Mouse (Mus musculus): ENCODE results near the gene Hmox1. TPM values are rescaled to one million over a fixed set of nuclear protein-coding genes. Genes with fewer than 3 reads are reported as not detected.

Gene Hmox1
- polyA plus RNA-seq, 1 experiment from 2014 or later: 11.6 TPM

- H3K4me1 ChIP-seq: no peaks in the 10 kb centered on the region
- H3K27me3 ChIP-seq (replicated peaks): no peaks in the 10 kb centered on the region
- H3K27ac ChIP-seq: no peak overlapping the region
- no peak overlapping the region for H3K9ac ChIP-seq
- no peak overlapping the region for H3K4me2 ChIP-seq
- H3K9me3 ChIP-seq: no peaks in the 10 kb centered on the region
- ATAC-seq (replicated peaks): no peak
- 86% methylated on average over 4 of the region's 4 CpGs for WGBS
- H3K4me3 ChIP-seq: no peak overlapping the region
- no peaks in the 10 kb centered on the region for H3K36me3 ChIP-seq (replicated peaks)
These were observed 9.5 kb downstream of the Hmox1 start for GRCm38 (mm10) chr8:75102956-75103355.

GRCm38 (mm10) chr8:75103376-75103878 lies 10.0 kb downstream of the Hmox1 start:
- ATAC-seq (replicated peaks): no peak
- Histone ChIP-seq H3K4me1 (peaks cover 4% of the 10 kb centered on the region; the same call in 1 of the 2 replicates), H3K9ac (no peak overlapping the region), H3K36me3 (replicated peaks) (no peaks in the 10 kb centered on the region), H3K4me3 (no peak overlapping the region), H3K9me3 (no peaks in the 10 kb centered on the region), H3K27ac (no peak overlapping the region), H3K4me2 (no peak overlapping the region), H3K27me3 (replicated peaks) (no peaks in the 10 kb centered on the region)
- WGBS: 35% methylated on average over 8 of the region's 8 CpGs

- peak overlapping the region; percentile 57 for H3K9ac ChIP-seq
- no peaks in the 10 kb centered on the region for H3K36me3 ChIP-seq (replicated peaks)
- H3K4me3 ChIP-seq: peak overlapping the region; percentile 56
- H3K27me3 ChIP-seq (replicated peaks): no peaks in the 10 kb centered on the region
- peak overlapping the region; percentile 85 for H3K27ac ChIP-seq
- H3K4me1 ChIP-seq: peaks cover 26% of the 10 kb centered on the region
- peak; percentile 90 for ATAC-seq (replicated peaks)
- H3K4me2 ChIP-seq: peak overlapping the region; percentile 81
- no peaks in the 10 kb centered on the region for H3K9me3 ChIP-seq
- 2% methylated on average over 9 of the region's 9 CpGs for WGBS
These were observed 15.3 kb downstream of the Hmox1 start for GRCm38 (mm10) chr8:75108527-75109235.

GRCm38 (mm10) chr8:75109236-75109967 lies 16.0 kb downstream of the Hmox1 start, which contains the start of gene Mcm5:
Mcm5 (plus strand) TSS chr8:75109569.
- Histone ChIP-seq H3K27me3 (replicated peaks) (no peaks in the 10 kb centered on the region), H3K9ac (peak within 1 kb of the TSS; percentile 57), H3K36me3 (replicated peaks) (no peaks in the 10 kb centered on the region), H3K4me3 (peak within 1 kb of the TSS; percentile 56), H3K9me3 (no peaks in the 10 kb centered on the region), H3K4me1 (peaks cover 26% of the 10 kb centered on the region), H3K4me2 (peak within 1 kb of the TSS; percentile 81), H3K27ac (peak within 1 kb of the TSS; percentile 85)
- peak; percentile 99 for ATAC-seq (replicated peaks)
- WGBS: under 1% methylated on average over 59 of the region's 59 CpGs

GRCm38 (mm10) chr8:75110093-75110492 lies 16.7 kb downstream of the Hmox1 start:
- 18% methylated on average over 13 of the region's 13 CpGs for WGBS
- ATAC-seq (replicated peaks): no peak

GRCm38 (mm10) chr8:75118505-75118904 lies 25.1 kb downstream of the Hmox1 start:
- Histone ChIP-seq H3K4me3 (no peak overlapping the region), H3K4me2 (no peak overlapping the region), H3K36me3 (replicated peaks) (0 out of 2 replicates have a peak, but pooled peaks cover 10% of the 10 kb centered on the region), H3K9me3 (no peaks in the 10 kb centered on the region), H3K27me3 (replicated peaks) (no peaks in the 10 kb centered on the region), H3K9ac (no peak overlapping the region), H3K4me1 (no peaks in the 10 kb centered on the region), H3K27ac (no peak overlapping the region)
- ATAC-seq (replicated peaks): no peak
- 90% methylated on average over 1 of the region's 1 CpGs for WGBS

More at GRCm38 (mm10) chr8:75110093-75110492, 16.7 kb downstream of the Hmox1 start:
- no peaks in the 10 kb centered on the region for H3K27me3 ChIP-seq (replicated peaks)
- H3K9me3 ChIP-seq: no peaks in the 10 kb centered on the region
- no peak overlapping the region for H3K27ac ChIP-seq
- peaks cover 26% of the 10 kb centered on the region for H3K4me1 ChIP-seq
- no peaks in the 10 kb centered on the region for H3K36me3 ChIP-seq (replicated peaks)
- peak overlapping the region; percentile 81 for H3K4me2 ChIP-seq
- H3K4me3 ChIP-seq: peak overlapping the region; percentile 56
- H3K9ac ChIP-seq: peak overlapping the region; percentile 20; the same call in 1 of the 2 replicates

GRCm38 (mm10) chr8:75119287-75119686 lies 25.9 kb downstream of the Hmox1 start:
- no peak overlapping the region for H3K4me3 ChIP-seq
- H3K27me3 ChIP-seq (replicated peaks): no peaks in the 10 kb centered on the region
- 0 out of 2 replicates have a peak, but pooled peaks cover 10% of the 10 kb centered on the region for H3K36me3 ChIP-seq (replicated peaks)
- whole genome bisulfite sequencing: 100% methylated on average over 2 of the region's 2 CpGs
- no peak overlapping the region for H3K9ac ChIP-seq
- no peak overlapping the region for H3K27ac ChIP-seq
- no peaks in the 10 kb centered on the region for H3K9me3 ChIP-seq
- no peaks in the 10 kb centered on the region for H3K4me1 ChIP-seq
- H3K4me2 ChIP-seq: no peak overlapping the region
- ATAC-seq (replicated peaks): no peak

GRCm38 (mm10) chr8:75119747-75120146 lies 26.3 kb downstream of the Hmox1 start:
- Histone ChIP-seq H3K4me1 (no peaks in the 10 kb centered on the region), H3K4me3 (no peak overlapping the region), H3K27ac (no peak overlapping the region), H3K27me3 (replicated peaks) (no peaks in the 10 kb centered on the region), H3K9me3 (no peaks in the 10 kb centered on the region), H3K4me2 (no peak overlapping the region), H3K36me3 (replicated peaks) (peaks cover 10% of the 10 kb centered on the region; the same call in 1 of the 2 replicates), H3K9ac (no peak overlapping the region)
- WGBS: 90% methylated on average over 2 of the region's 2 CpGs
- no peak for ATAC-seq (replicated peaks)

GRCm38 (mm10) chr8:75127406-75127805 lies 34.0 kb downstream of the Hmox1 start:
- no peaks in the 10 kb centered on the region for H3K9me3 ChIP-seq
- no peak overlapping the region for H3K9ac ChIP-seq
- H3K4me3 ChIP-seq: no peak overlapping the region
- no peak overlapping the region for H3K27ac ChIP-seq
- no peaks in the 10 kb centered on the region for H3K27me3 ChIP-seq (replicated peaks)
- 87% methylated on average over 1 of the region's 1 CpGs for WGBS
- no peaks in the 10 kb centered on the region for H3K4me1 ChIP-seq
- no peak overlapping the region for H3K4me2 ChIP-seq
- no peak for ATAC-seq (replicated peaks)
- H3K36me3 ChIP-seq (replicated peaks): peaks cover 5% of the 10 kb centered on the region; the same call in 1 of the 2 replicates

GRCm38 (mm10) chr8:75132485-75132884 lies 39.1 kb downstream of the Hmox1 start:
- no peaks in the 10 kb centered on the region for H3K36me3 ChIP-seq (replicated peaks)
- H3K9me3 ChIP-seq: no peaks in the 10 kb centered on the region
- no peak overlapping the region for H3K4me3 ChIP-seq
- no peak overlapping the region for H3K9ac ChIP-seq
- H3K27ac ChIP-seq: no peak overlapping the region
- H3K27me3 ChIP-seq (replicated peaks): no peaks in the 10 kb centered on the region
- no peaks in the 10 kb centered on the region; the same call in 1 of the 2 replicates for H3K4me1 ChIP-seq
- no peak for ATAC-seq (replicated peaks)
- WGBS: 13% methylated on average over 3 of the region's 3 CpGs
- no peak overlapping the region for H3K4me2 ChIP-seq

- Histone ChIP-seq H3K36me3 (replicated peaks) (no peaks in the 10 kb centered on the region), H3K4me3 (no peak overlapping the region), H3K4me1 (no peaks in the 10 kb centered on the region; the same call in 1 of the 2 replicates), H3K9me3 (no peaks in the 10 kb centered on the region), H3K27me3 (replicated peaks) (no peaks in the 10 kb centered on the region), H3K9ac (no peak overlapping the region), H3K4me2 (no peak overlapping the region), H3K27ac (no peak overlapping the region)
- WGBS: 51% methylated on average over 2 of the region's 2 CpGs
- no peak for ATAC-seq (replicated peaks)
These were observed 40.0 kb downstream of the Hmox1 start for GRCm38 (mm10) chr8:75133399-75133798.
